Mouse (Mus musculus) liver, adult (tissue): ENCODE results near the gene 2510009E07Rik.
A peak's percentile ranks its signal among the peaks of the same experiment; 100 is the strongest.

Experiments used
- GATA4 ChIP-seq: IDR thresholded peaks from 2 replicates; pipeline ENCODE4 v1.6.1; 2014; ENCODE audit warnings: mild to moderate bottlenecking, low read length; ENCODE audit not compliant: insufficient replicate concordance

Gene 2510009E07Rik

GRCm38 (mm10) chr16:21648800-21649199 is 45.7 kb downstream of the 2510009E07Rik start:
- TF ChIP-seq GATA4 = no peak

- TF ChIP-seq GATA4 = no peak
Measured at GRCm38 (mm10) chr16:21646496-21646895, 48.0 kb downstream of the 2510009E07Rik start.

GRCm38 (mm10) chr16:21645915-21646314 is 48.5 kb downstream of the 2510009E07Rik start:
- TF ChIP-seq GATA4 = no peak

GRCm38 (mm10) chr16:21644574-21644973 is 49.9 kb downstream of the 2510009E07Rik start:
- TF ChIP-seq GATA4 = no peak

- TF ChIP-seq GATA4 = no peak
Measured at GRCm38 (mm10) chr16:21644066-21644561, 50.4 kb downstream of the 2510009E07Rik start.

- no peak for TF ChIP-seq GATA4
Measured at GRCm38 (mm10) chr16:21643621-21644041, 50.8 kb downstream of the 2510009E07Rik start.

GRCm38 (mm10) chr16:21642906-21643305 is 51.6 kb downstream of the 2510009E07Rik start:
- TF ChIP-seq GATA4 = no peak

- peak; percentile 69; the same call in 1 of the 2 replicates for TF ChIP-seq GATA4
Measured at GRCm38 (mm10) chr16:21641944-21642343, 52.5 kb downstream of the 2510009E07Rik start.

GRCm38 (mm10) chr16:21640766-21641499 is 53.5 kb downstream of the 2510009E07Rik start:
- TF ChIP-seq GATA4 = no peak; the same call in 1 of the 2 replicates

GRCm38 (mm10) chr16:21637201-21637819 is 57.2 kb downstream of the 2510009E07Rik start:
- peak; percentile 71; the same call in 1 of the 2 replicates for TF ChIP-seq GATA4

GRCm38 (mm10) chr16:21636156-21636853 is 58.2 kb downstream of the 2510009E07Rik start:
- no peak for TF ChIP-seq GATA4

- TF ChIP-seq GATA4 = no peak
Measured at GRCm38 (mm10) chr16:21634460-21634859, 60.0 kb downstream of the 2510009E07Rik start.

GRCm38 (mm10) chr16:21631815-21632222 is 62.6 kb downstream of the 2510009E07Rik start:
- TF ChIP-seq GATA4 = no peak

- no peak for TF ChIP-seq GATA4
Measured at GRCm38 (mm10) chr16:21630614-21631013, 63.9 kb downstream of the 2510009E07Rik start.

- TF ChIP-seq GATA4 = no peak
Measured at GRCm38 (mm10) chr16:21628061-21628591, 66.3 kb downstream of the 2510009E07Rik start.
